Mouse (Mus musculus) liver, embryonic 11.5 days (tissue): ENCODE data around the gene Slit3. TPM values are rescaled to one million over a fixed set of nuclear protein-coding genes. Genes with fewer than 3 reads are reported as not detected.

Source experiments
- ATAC-seq: fragments of 200-750 bp; cut with Nextera tagmentation; replicated peaks from 2 replicates; pipeline ENCODE4 v1.8.0; 2017; ENCODE audit warnings: moderate number of reproducible peaks, mild to moderate bottlenecking, moderate TSS enrichment, moderate library complexity; ENCODE audit not compliant: low FRiP score
- DNase-seq: peaks from one replicate; pipeline ENCODE4 v3.0.0-alpha.2; 2017; ENCODE audit warnings: low spot score
- H3K27ac ChIP-seq: fragments of 300-500 bp; sonication (generic); 2 replicates; pipeline ENCODE4 v1.5.1; 2014; ENCODE audit warnings: mild to moderate bottlenecking, low read depth, low read length, control low read depth
- H3K27me3 ChIP-seq: fragments of 300-500 bp; sonication (generic); replicated peaks from 2 replicates; pipeline ENCODE4 v1.6.1; 2014; ENCODE audit warnings: low read length, mixed read lengths; ENCODE audit not compliant: control insufficient read depth, insufficient read depth
- H3K36me3 ChIP-seq: fragments of 300-500 bp; sonication (generic); 2 replicates; pipeline ENCODE4 v1.6.1; 2014; ENCODE audit warnings: mild to moderate bottlenecking, low read length, moderate library complexity, mixed read lengths; ENCODE audit not compliant: control insufficient read depth, insufficient read depth
- H3K4me1 ChIP-seq: fragments of 300-500 bp; sonication (generic); replicated peaks from 2 replicates; pipeline ENCODE4 v1.6.1; 2014; ENCODE audit warnings: low read length, mixed read lengths; ENCODE audit not compliant: control insufficient read depth, insufficient read depth
- H3K4me2 ChIP-seq: fragments of 300-500 bp; sonication (generic); 2 replicates; pipeline ENCODE4 v1.6.1; 2014; ENCODE audit warnings: mild to moderate bottlenecking, control low read depth, moderate library complexity
- H3K4me3 ChIP-seq: fragments of 300-500 bp; sonication (generic); 2 replicates; pipeline ENCODE4 v1.5.1; 2014; ENCODE audit warnings: low read depth, low read length, control low read depth
- H3K9ac ChIP-seq: fragments of 300-500 bp; sonication (generic); 2 replicates; pipeline ENCODE4 v1.6.1; 2014; ENCODE audit warnings: low read depth, low read length, control low read depth
- H3K9me3 ChIP-seq: fragments of 300-500 bp; sonication (generic); 2 replicates; pipeline ENCODE4 v1.6.1; 2016; ENCODE audit warnings: low read length, inconsistent platforms, mixed read lengths; ENCODE audit not compliant: control insufficient read depth
- WGBS: fragments of 180-500 bp; shearing (Covaris S2); extraction: QIAGEN DNeasy Blood & Tissue Kit; methylation state at CpG from one replicate; pipeline ENCODE4 v1.1.7; 2014; 5-methylcytosine and 5-hydroxymethylcytosine counted together
- polyA plus RNA-seq: library from polyadenylated mRNA; unstranded; fragments of >200 nt; fragmentation: Nextera tagmentation; extraction: Ambion mirVana; gene quantifications from 2 replicates; pipeline ENCODE4 v1.2.1, GENCODE M21; 2014

The Slit3 gene
- polyA plus RNA-seq, 1 experiment from 2014 or later, result 6.8 TPM

- ATAC-seq (no peak), DNase-seq (no peak)
- Histone ChIP-seq H3K27ac (no peak overlapping the region), H3K27me3 (no peaks in the 10 kb centered on the region), H3K36me3 (no peaks in the 10 kb centered on the region), H3K9ac (no peak overlapping the region), H3K4me3 (no peak overlapping the region), H3K4me1 (no peaks in the 10 kb centered on the region), H3K4me2 (no peak overlapping the region), H3K9me3 (no peaks in the 10 kb centered on the region)
- WGBS, result 79% methylated on average over 4 of the region's 4 CpGs
Observed at GRCm38 (mm10) chr11:35523773-35524172, 402.7 kb downstream of the Slit3 start.

GRCm38 (mm10) chr11:35526219-35526762 lies 405.3 kb downstream of the Slit3 start:
- Histone ChIP-seq H3K4me2 (no peak overlapping the region), H3K4me1 (no peaks in the 10 kb centered on the region), H3K4me3 (no peak overlapping the region), H3K36me3 (no peaks in the 10 kb centered on the region), H3K27me3 (no peaks in the 10 kb centered on the region), H3K27ac (no peak overlapping the region), H3K9ac (no peak overlapping the region), H3K9me3 (no peaks in the 10 kb centered on the region)
- DNase-seq (no peak), ATAC-seq (no peak)
- WGBS, result 68% methylated on average over 9 of the region's 9 CpGs

DNA sequence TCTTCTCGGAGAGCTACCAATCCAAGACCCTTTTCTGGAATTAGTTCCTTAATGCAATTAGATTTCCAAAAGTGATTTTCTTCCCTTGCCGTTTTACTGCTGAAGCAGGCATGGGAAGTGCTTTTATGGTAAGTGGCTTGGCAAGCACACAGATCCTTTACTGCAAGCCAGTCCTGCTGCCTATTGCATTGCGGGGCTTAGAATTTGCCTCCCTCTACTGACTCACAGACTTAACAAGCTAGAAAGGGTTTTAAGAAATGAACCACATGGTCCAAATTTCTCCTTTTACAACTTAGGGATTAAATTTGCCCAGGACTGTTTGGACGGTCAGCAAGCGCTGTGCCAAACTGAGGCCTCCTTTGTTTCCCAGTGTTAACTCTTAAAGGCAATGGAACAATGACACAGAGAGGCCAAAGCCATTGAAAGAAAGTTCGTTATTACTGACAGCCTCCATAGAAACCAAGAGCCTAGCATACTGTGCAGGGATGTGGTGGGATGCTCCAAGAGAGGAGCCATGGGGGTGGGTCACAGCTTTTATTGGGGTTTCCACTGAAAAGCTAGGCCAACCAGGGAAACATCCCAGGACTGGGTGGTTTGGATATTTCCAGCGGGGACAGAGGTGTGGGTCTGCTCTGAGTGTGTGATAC lies 406.9 kb downstream of the Slit3 start:
- ATAC-seq (no peak), DNase-seq (no peak)
- Histone ChIP-seq H3K27me3 (no peaks in the 10 kb centered on the region), H3K9ac (no peak overlapping the region), H3K9me3 (no peaks in the 10 kb centered on the region), H3K36me3 (no peaks in the 10 kb centered on the region), H3K27ac (no peak overlapping the region), H3K4me1 (no peaks in the 10 kb centered on the region), H3K4me3 (no peak overlapping the region), H3K4me2 (no peak overlapping the region)
- WGBS, result 83% methylated on average over 7 of the region's 7 CpGs

DNA sequence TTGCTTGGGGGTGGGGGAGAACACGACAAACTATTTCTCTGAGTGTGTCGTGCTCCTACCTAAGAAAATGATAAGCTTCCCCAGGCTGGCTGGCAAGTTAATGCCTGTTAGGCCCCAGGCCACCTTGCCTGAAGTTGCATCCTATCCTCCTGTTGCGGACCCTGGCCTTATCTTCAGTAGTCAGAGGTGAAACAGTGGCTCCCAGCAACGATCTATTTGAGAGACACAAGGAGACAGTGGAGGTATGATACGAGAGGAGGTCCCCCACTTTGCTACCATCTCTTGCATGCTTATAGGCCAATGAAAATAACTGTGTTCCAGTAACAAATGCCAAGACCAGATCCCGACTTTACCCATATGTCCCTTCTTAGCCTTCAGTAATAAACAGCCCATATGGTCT lies 414.0 kb downstream of the Slit3 start:
- ATAC-seq (peak; percentile 79), DNase-seq (no peak)
- H3K36me3 ChIP-seq, result no peaks in the 10 kb centered on the region
- no peak overlapping the region for H3K9ac ChIP-seq
- 38% methylated on average over 6 of the region's 6 CpGs for whole genome bisulfite sequencing
- no peaks in the 10 kb centered on the region for H3K9me3 ChIP-seq
- H3K4me1 ChIP-seq, result no peaks in the 10 kb centered on the region
- H3K27me3 ChIP-seq, result no peaks in the 10 kb centered on the region
- no peak overlapping the region for H3K4me3 ChIP-seq
- H3K4me2 ChIP-seq, result no peak overlapping the region
- H3K27ac ChIP-seq, result no peak overlapping the region

DNA sequence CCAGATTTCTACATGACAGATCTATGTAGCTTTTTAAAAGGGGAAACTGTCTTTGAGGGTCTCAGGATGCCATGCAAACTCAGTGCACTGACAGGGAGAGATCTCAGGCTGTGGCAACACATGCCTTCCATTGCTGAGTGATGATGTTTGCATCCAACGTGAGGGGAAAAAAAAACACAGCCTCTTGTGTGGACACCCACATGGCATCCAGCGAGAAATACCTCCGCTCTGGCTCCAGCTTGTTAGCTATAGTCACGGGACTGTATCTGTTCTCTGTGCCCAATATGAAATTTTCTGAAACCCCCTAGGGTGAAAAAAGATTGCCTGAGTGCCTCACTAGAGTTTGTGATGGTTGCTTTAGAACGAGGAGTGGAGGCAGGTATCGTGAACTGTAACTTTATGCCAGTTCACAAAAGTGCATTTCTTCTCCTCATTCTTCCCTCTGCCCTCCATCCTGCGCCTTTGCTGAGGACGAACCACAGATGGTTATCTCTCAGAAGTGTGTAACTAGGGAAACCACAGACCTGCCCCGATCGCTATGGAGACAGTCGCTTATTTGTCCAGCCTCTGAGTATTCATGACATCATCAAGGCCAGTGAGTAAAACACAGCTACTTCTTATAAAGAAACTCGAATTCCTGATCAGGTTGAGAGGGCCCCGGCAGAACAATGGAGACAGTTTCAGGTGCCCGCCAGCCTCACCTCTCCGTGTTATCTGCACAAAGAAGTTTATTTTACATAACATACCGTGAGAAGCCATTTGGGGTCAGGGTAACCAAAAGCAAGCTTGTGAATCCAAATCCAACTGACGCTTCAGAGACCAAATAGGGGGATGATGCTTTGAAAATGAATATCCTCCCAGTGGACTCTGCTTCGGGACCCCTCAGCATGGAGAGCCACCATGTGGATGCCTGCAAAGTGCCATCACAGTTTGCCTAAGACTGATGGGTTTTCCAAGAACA lies 416.4 kb downstream of the Slit3 start:
- no peak overlapping the region for H3K27ac ChIP-seq
- H3K9ac ChIP-seq, result no peak overlapping the region
- 52% methylated on average over 18 of the region's 18 CpGs for WGBS
- no peak for DNase-seq
- no peaks in the 10 kb centered on the region for H3K27me3 ChIP-seq
- H3K4me1 ChIP-seq, result no peaks in the 10 kb centered on the region
- H3K36me3 ChIP-seq, result no peaks in the 10 kb centered on the region
- no peak overlapping the region for H3K4me3 ChIP-seq
- no peak for ATAC-seq
- no peaks in the 10 kb centered on the region for H3K9me3 ChIP-seq
- H3K4me2 ChIP-seq, result no peak overlapping the region

GRCm38 (mm10) chr11:35542731-35543130 lies 421.7 kb downstream of the Slit3 start:
- WGBS, result 81% methylated on average over 10 of the region's 10 CpGs
- ATAC-seq (no peak), DNase-seq (no peak)
- H3K4me1 ChIP-seq, result no peaks in the 10 kb centered on the region
- H3K9ac ChIP-seq, result no peak overlapping the region
- H3K9me3 ChIP-seq, result no peaks in the 10 kb centered on the region
- no peaks in the 10 kb centered on the region for H3K36me3 ChIP-seq
- no peak overlapping the region for H3K4me2 ChIP-seq
- H3K4me3 ChIP-seq, result no peak overlapping the region
- peaks cover 17% of the 10 kb centered on the region for H3K27me3 ChIP-seq
- H3K27ac ChIP-seq, result no peak overlapping the region

DNA sequence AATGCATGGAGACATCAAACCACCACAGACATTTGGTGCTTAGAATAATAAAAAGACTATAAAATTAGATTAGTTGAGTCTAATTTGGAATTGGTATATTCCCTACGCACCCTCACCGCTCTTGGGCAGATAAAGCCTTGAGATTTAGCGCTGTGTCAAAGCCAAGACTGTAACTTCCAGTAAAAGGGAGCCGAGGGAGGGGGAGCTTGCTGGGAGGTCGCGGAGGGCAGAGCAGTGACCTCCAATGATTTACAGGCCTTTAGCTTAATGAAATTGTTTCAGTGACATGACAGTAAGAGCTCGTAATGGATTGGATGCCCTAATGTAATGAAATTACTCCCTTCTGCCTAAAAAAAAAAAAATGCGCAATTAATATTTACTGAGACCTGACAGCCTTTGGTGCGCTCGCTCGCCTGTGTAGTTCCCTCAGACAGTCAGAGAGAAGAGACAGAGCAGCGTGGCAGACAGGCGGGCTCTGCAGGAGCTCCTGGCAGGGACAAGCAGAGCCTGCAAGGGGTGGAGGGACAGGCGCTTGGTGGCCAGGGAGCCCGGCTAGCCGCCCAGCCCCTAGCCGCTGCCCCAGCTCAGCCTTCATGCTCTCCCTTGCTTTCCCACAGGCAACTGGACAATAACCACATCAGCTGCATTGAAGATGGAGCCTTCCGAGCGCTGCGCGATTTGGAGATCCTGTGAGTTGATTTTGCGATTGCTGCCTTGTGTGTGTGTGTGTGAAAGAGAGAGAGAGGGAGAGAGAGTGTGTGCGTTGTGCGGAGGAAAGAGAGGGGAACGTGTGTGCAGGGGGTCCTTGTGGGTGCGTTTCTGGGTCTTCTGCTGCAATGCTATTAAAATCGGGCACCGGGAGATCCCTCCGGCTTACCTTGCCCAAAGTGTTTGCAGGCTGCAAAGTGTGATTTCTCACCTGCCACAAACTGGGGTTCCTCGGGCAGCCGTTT lies 423.4 kb downstream of the Slit3 start:
- 39% methylated on average over 31 of the region's 31 CpGs for WGBS
- H3K4me1 ChIP-seq, result no peaks in the 10 kb centered on the region
- no peak overlapping the region for H3K27ac ChIP-seq
- H3K4me2 ChIP-seq, result peak overlapping the region; percentile 38
- no peak overlapping the region for H3K9ac ChIP-seq
- no peak for ATAC-seq
- no peaks in the 10 kb centered on the region for H3K36me3 ChIP-seq
- 0 out of 2 replicates have a peak overlapping the region, but pooled peaks have one; percentile 17 for H3K4me3 ChIP-seq
- DNase-seq, result no peak
- peaks cover 17% of the 10 kb centered on the region for H3K27me3 ChIP-seq
- no peaks in the 10 kb centered on the region for H3K9me3 ChIP-seq
